In genomic region chr15:75292377-75292776, GRCm38 (mm10) we compare ENCODE assay signal across 29 mouse cellular contexts. TPM values are rescaled to one million over a fixed set of nuclear protein-coding genes. Genes with fewer than 3 reads are reported as not detected.
DNase-seq lines count a peak whose midpoint lies in the region; TF ChIP-seq lines count a peak whose summit lies in the region.
"Had no signal": no experiment of that assay in that cellular context is flagged by ENCODE, and none has a peak within 500 bp of the region (broad histone marks: within the 10 kb centered on the region; RNA-seq: fewer than 3 reads in every experiment).

No protein-coding gene starts in this region.

- no peaks in the 10 kb centered on the region for H3K79me3 ChIP-seq in C2C12 (ENCODE audit: low read depth)

- no peaks in the 10 kb centered on the region for H3K27me3 ChIP-seq in C2C12 (ENCODE audit: control insufficient read depth, insufficient read depth, insufficient read length)
- H3K27me3 ChIP-seq: Patski had no signal

- intact Hi-C loops in heart, postnatal 36 days (cut with DNase I): no loop called here
- intact Hi-C loops in left cerebral cortex, postnatal 25 days (cut with DNase I): no loop called here

- TF ChIP-seq CTCF in C2C12 (IDR thresholded peaks at IDR 0.05; ENCODE audit: control insufficient read depth, insufficient read depth, insufficient read length): no peak

- peak; percentile 9 for DNase-seq in heart, adult 11 months
- DNase-seq in heart, postnatal 36 days: no peak
- DNase-seq in 3T3-L1 (ENCODE audit: low read depth, low spot score) (peak; percentile 85), NIH3T3 (ENCODE audit: low read depth) (peak; percentile 22)
- no peak for DNase-seq in embryo, embryonic 10 days (ENCODE audit: low spot score)
- no peak for DNase-seq in layer of hippocampus, postnatal 36 days
- no peak for DNase-seq in left cerebral cortex, postnatal 25 days (ENCODE audit: low spot score in 2 of 2)
- DNase-seq: adrenal gland, adult 2 months; adrenal gland, adult 8-10 months; adrenal gland, postnatal 10 days; adrenal gland, postnatal 14 days; adrenal gland, postnatal 25 days; adrenal gland, postnatal 36 days; B cell, adult 2 months; cerebellum, adult 11 months; cerebellum, adult 11-12 months; cerebellum, adult 18-20 months; cerebellum, adult 2 months; cerebellum, adult 8-10 months had no signal

- H3ac ChIP-seq in C2C12 (ENCODE audit: control insufficient read depth, insufficient read length, low read depth): no peak overlapping the region

- H3K4me3 ChIP-seq in C2C12 (ENCODE audit: insufficient read depth, poor library complexity, severe bottlenecking): no peak overlapping the region

- H3K36me3 ChIP-seq in C2C12 (ENCODE audit: control insufficient read depth, insufficient read depth): no peaks in the 10 kb centered on the region
- H3K36me3 ChIP-seq: G1E had no signal

- H3K79me2 ChIP-seq in C2C12 (ENCODE audit: control insufficient read depth, insufficient read depth): no peaks in the 10 kb centered on the region

TF ChIP-seq in C2C12, 6 proteins besides CTCF, POLR2A, EP300 and RAD21:
- TF ChIP-seq FOSL1 (IDR thresholded peaks at IDR 0.05; ENCODE audit: insufficient read depth, low read length, poor library complexity, severe bottlenecking) (peak; percentile 56), MYOD1 (IDR thresholded peaks at IDR 0.05; ENCODE audit: control insufficient read depth, insufficient read length, low read depth) (no peak)

RNA-seq across cellular contexts. Expression of gene Ly6f, which starts 24.2 kb away (rescaled TPM):
- not detected for total RNA-seq in heart, postnatal 36 days (2021)
- 0.14 TPM for polyA plus RNA-seq in C2C12 (2012; fragmentation: generic; extraction: Trizol)
- total RNA-seq in layer of hippocampus, postnatal 36 days (2021): not detected
- total RNA-seq in left cerebral cortex, postnatal 25 days (2021): not detected
- total RNA-seq: adrenal gland, adult 18-20 months; adrenal gland, adult 2 months; adrenal gland, adult 8-10 months; adrenal gland, postnatal 10 days; adrenal gland, postnatal 14 days; adrenal gland, postnatal 25 days; adrenal gland, postnatal 36 days; adrenal gland, postnatal 4 days; CH12.LX; G1E; MEL had no signal
- polyA plus RNA-seq: activated CD4-positive, CD25-positive, alpha-beta regulatory T cell, adult 4 months; adrenal gland, adult 2 months; brain, embryonic 14.5 days; CD4-positive, CD25-positive, alpha-beta regulatory T cell, adult 4 months; cerebellum, adult 2 months; G1E had no signal

Comparison
In these comparisons a context has a peak if more than half of its experiments do, and no peak if none do; other contexts are left out.
1. DNase-seq: peak in heart, adult 11 months (single experiment), 3T3-L1 (single experiment) and NIH3T3 (single experiment); none in heart, postnatal 36 days (0 of 2), embryo, embryonic 10 days (single experiment), layer of hippocampus, postnatal 36 days (0 of 2) and left cerebral cortex, postnatal 25 days (0 of 2).